Mouse (Mus musculus): ENCODE data around the gene Zfp445. TPM values are rescaled to one million over a fixed set of nuclear protein-coding genes. Genes with fewer than 3 reads are reported as not detected.

The Zfp445 gene
- polyA plus RNA-seq, 1 experiment from 2014 or later: 67.1 TPM

Other genes with a start within 250 kb of the Zfp445 start
- 0.04 and 0.05 TPM in 2 replicates for gene Topaz1, start 118.7 kb downstream of the Zfp445 start, polyA plus RNA-seq (2015; fragmentation: Nextera tagmentation; extraction: Ambion mirVana)
- 5.9 and 6.2 TPM in 2 replicates for gene Tcaim, start 60.5 kb downstream of the Zfp445 start, polyA plus RNA-seq (2015; fragmentation: Nextera tagmentation; extraction: Ambion mirVana)
- 0.38 and 1.1 TPM in 2 replicates for gene Gm35549, start 22.0 kb downstream of the Zfp445 start, polyA plus RNA-seq (2015; fragmentation: Nextera tagmentation; extraction: Ambion mirVana)
- gene Zkscan7, start 19.7 kb upstream of the Zfp445 start, polyA plus RNA-seq (2015; fragmentation: Nextera tagmentation; extraction: Ambion mirVana): 3.5 and 4.7 TPM in 2 replicates
- gene Zfp105, start 57.1 kb upstream of the Zfp445 start, polyA plus RNA-seq (2015; fragmentation: Nextera tagmentation; extraction: Ambion mirVana): 21.3 and 23.0 TPM in 2 replicates
- gene 1110059G10Rik, start 85.0 kb upstream of the Zfp445 start, polyA plus RNA-seq (2015; fragmentation: Nextera tagmentation; extraction: Ambion mirVana): 28.9 and 31.6 TPM in 2 replicates
- 69.7 and 72.0 TPM in 2 replicates for gene Kif15, start 85.0 kb upstream of the Zfp445 start, polyA plus RNA-seq (2015; fragmentation: Nextera tagmentation; extraction: Ambion mirVana)
- 19.3 and 21.4 TPM in 2 replicates for gene Tmem42, start 155.3 kb upstream of the Zfp445 start, polyA plus RNA-seq (2015; fragmentation: Nextera tagmentation; extraction: Ambion mirVana)
- 0.27 and 0.40 TPM in 2 replicates for gene Tgm4, start 168.7 kb upstream of the Zfp445 start, polyA plus RNA-seq (2015; fragmentation: Nextera tagmentation; extraction: Ambion mirVana)
- gene Zdhhc3, start 247.2 kb upstream of the Zfp445 start, polyA plus RNA-seq (2015; fragmentation: Nextera tagmentation; extraction: Ambion mirVana): 70.2 and 73.1 TPM in 2 replicates
- 117 and 124 TPM in 2 replicates for gene Exosc7, start 247.2 kb upstream of the Zfp445 start, polyA plus RNA-seq (2015; fragmentation: Nextera tagmentation; extraction: Ambion mirVana)